Comparison of ENCODE assay signal across 9 mouse cellular contexts in genomic region chr4:131115247-131115646, GRCm38 (mm10).
DNase-seq lines count a peak whose midpoint lies in the region.
"Had no signal": no experiment of that assay in that cellular context is flagged by ENCODE, and none has a peak within 500 bp of the region (broad histone marks: within the 10 kb centered on the region; RNA-seq: fewer than 3 reads in every experiment).

No protein-coding gene starts in this region.

- peaks cover 4% of the 10 kb centered on the region; the same call in 1 of the 2 replicates for H3K27me3 ChIP-seq in limb, embryonic 10.5 days (ENCODE audit: low read depth, poor library complexity, severe bottlenecking)

- H3K36me3 ChIP-seq in limb, embryonic 10.5 days = no peaks in the 10 kb centered on the region
- H3K36me3 ChIP-seq: midbrain, embryonic 12.5 days had no signal

- WGBS in limb, embryonic 10.5 days = 15% methylated on average over 5 of the region's 5 CpGs

- H3K27ac ChIP-seq in limb, embryonic 10.5 days = no peak overlapping the region
- H3K27ac ChIP-seq: midbrain, embryonic 12.5 days had no signal

- peaks cover 20% of the 10 kb centered on the region for H3K4me1 ChIP-seq in limb, embryonic 10.5 days

- peak; percentile 8 for DNase-seq in cerebellum, adult 9-10 months
- DNase-seq in cerebellum, adult 9-11 months = no peak
- DNase-seq in right cerebral cortex, postnatal 14 days = peak; percentile 51
- no peak for DNase-seq in right cerebral cortex, postnatal 25 days
- DNase-seq in forelimb bud, embryonic 11.5 days (ENCODE audit: low read depth, low spot score) = peak; percentile 92
- peak; percentile 90 for DNase-seq in limb, embryonic 10.5 days (ENCODE audit: low spot score)
- peak; percentile 85 for DNase-seq in ovary, postnatal 14 days (ENCODE audit: low spot score)
- DNase-seq in cerebellum, adult 18-20 months = no peak

- H3K4me3 ChIP-seq in limb, embryonic 10.5 days = no peak overlapping the region
- H3K4me3 ChIP-seq: midbrain, embryonic 12.5 days had no signal

- no peaks in the 10 kb centered on the region for H3K9me3 ChIP-seq in limb, embryonic 10.5 days (replicated peaks)
- H3K9me3 ChIP-seq: midbrain, embryonic 12.5 days had no signal

Comparison
In these comparisons a context has a peak if more than half of its experiments do, and no peak if none do; other contexts are left out.
1. DNase-seq: peak in cerebellum, adult 9-10 months (single experiment), right cerebral cortex, postnatal 14 days (single experiment), forelimb bud, embryonic 11.5 days (single experiment), limb, embryonic 10.5 days (single experiment) and ovary, postnatal 14 days (single experiment); none in cerebellum, adult 9-11 months (single experiment), right cerebral cortex, postnatal 25 days (single experiment) and cerebellum, adult 18-20 months (0 of 2).